Mouse (Mus musculus): ENCODE data around the gene Gm9732. TPM values are rescaled to one million over a fixed set of nuclear protein-coding genes. Genes with fewer than 3 reads are reported as not detected.

Gene Gm9732
- polyA plus RNA-seq (2014; fragmentation: Illumina TruSeq; extraction: RNeasy Lipid Tissue Mini Kit (QIAGEN cat#74804); ENCODE audit: low read depth, low replicate concordance) = not detected

DNA sequence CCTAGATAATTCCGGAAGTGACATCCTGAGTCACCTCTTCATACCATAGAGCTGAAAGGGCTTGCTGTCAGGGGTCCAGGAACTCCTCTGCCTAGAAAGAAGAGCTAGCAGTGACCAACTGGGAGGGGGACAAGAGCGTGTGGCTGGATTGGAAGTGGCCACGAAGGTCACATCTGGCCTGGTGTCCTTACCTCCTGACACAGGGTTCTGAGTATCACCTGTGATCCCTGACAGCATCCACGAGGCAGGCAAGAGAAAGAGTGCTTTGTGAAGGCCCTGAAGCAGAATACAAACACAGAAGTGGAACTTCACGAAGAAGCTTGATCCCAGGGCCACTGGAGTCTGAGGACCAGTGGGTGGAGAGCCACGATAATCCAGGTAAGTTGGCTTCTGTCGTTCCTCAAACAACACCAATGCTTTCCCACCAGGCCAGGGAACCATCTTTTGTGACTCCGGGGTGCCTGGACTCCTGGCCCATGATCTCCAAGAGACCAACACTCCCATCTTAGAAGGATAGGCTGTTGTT, at the start of gene Gm9732:
Gene Gm9732, plus strand, starts transcription at position 51 of the 526 bp plus-strand sequence.

GRCm38 (mm10) chr14:43235204-43235603, 39.6 kb upstream of the Gm9732 start, which contains the start of gene Gm8122:
Gm8122 (minus strand) TSS chr14:43235304.

GRCm38 (mm10) chr14:43258349-43258748, 16.5 kb upstream of the Gm9732 start, which contains the start of gene Gm8126:
Gm8126 (plus strand) TSS chr14:43258649.

DNA sequence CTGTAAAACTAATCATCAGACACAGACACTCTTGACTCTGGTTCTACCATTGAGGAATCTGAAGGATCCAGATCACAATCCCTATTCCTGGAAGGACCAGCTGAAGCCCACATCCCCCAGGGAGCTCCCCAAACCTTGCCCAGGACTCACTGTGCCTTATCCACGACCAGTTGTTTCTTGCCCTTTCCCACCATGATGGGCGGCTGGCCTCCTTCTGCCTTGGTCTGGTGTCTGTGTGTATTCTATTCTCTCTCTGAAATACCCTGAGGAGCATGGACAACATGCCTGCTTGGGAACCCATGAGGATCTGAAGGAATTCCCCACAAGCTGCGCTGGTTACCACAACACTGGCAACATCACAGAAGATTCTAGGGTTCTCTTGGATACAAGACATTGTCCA, 18.7 kb downstream of the Gm9732 start, which contains the start of gene Gm8127:
Gene Gm8127, minus strand, starts transcription at position 330 of the 400 bp plus-strand sequence.

GRCm38 (mm10) chr14:43347711-43348110, 72.9 kb downstream of the Gm9732 start, which contains the start of gene 1700001F09Rik:
1700001F09Rik (minus strand) TSS chr14:43347811.

Other genes with a start within 250 kb of the Gm9732 start
- gene Gm8094, start 198.4 kb upstream of the Gm9732 start, polyA plus RNA-seq (2014; fragmentation: Illumina TruSeq; extraction: RNeasy Lipid Tissue Mini Kit (QIAGEN cat#74804); ENCODE audit: low read depth, low replicate concordance) = not detected
- gene Gm8104, start 174.4 kb upstream of the Gm9732 start, polyA plus RNA-seq (2014; fragmentation: Illumina TruSeq; extraction: RNeasy Lipid Tissue Mini Kit (QIAGEN cat#74804); ENCODE audit: low read depth, low replicate concordance) = not detected
- not detected for gene Gm7233, start 95.2 kb upstream of the Gm9732 start, polyA plus RNA-seq (2014; fragmentation: Illumina TruSeq; extraction: RNeasy Lipid Tissue Mini Kit (QIAGEN cat#74804); ENCODE audit: low read depth, low replicate concordance)
- not detected for gene Gm8122, start 39.7 kb upstream of the Gm9732 start, polyA plus RNA-seq (2014; fragmentation: Illumina TruSeq; extraction: RNeasy Lipid Tissue Mini Kit (QIAGEN cat#74804); ENCODE audit: low read depth, low replicate concordance)
- not detected for gene Gm8126, start 16.4 kb upstream of the Gm9732 start, polyA plus RNA-seq (2014; fragmentation: Illumina TruSeq; extraction: RNeasy Lipid Tissue Mini Kit (QIAGEN cat#74804); ENCODE audit: low read depth, low replicate concordance)
- not detected for gene Gm8127, start 18.8 kb downstream of the Gm9732 start, polyA plus RNA-seq (2014; fragmentation: Illumina TruSeq; extraction: RNeasy Lipid Tissue Mini Kit (QIAGEN cat#74804); ENCODE audit: low read depth, low replicate concordance)
- not detected for gene 1700001F09Rik, start 72.8 kb downstream of the Gm9732 start, polyA plus RNA-seq (2014; fragmentation: Illumina TruSeq; extraction: RNeasy Lipid Tissue Mini Kit (QIAGEN cat#74804); ENCODE audit: low read depth, low replicate concordance)
- not detected for gene Gm8138, start 141.3 kb downstream of the Gm9732 start, polyA plus RNA-seq (2014; fragmentation: Illumina TruSeq; extraction: RNeasy Lipid Tissue Mini Kit (QIAGEN cat#74804); ENCODE audit: low read depth, low replicate concordance)

All from sigmoid colon, adult 10 weeks (tissue).